Mouse (Mus musculus): Measurements from ENCODE around the gene Zbtb20. TPM values are rescaled to one million over a fixed set of nuclear protein-coding genes. Genes with fewer than 3 reads are reported as not detected.

Zbtb20 gene
- total RNA-seq, 2 experiments from 2014 or later = 169 to 192 TPM

GRCm38 (mm10) chr16:43259466-43259865 lies 383.8 kb downstream of the Zbtb20 start:
- DNase-seq = no peak
- intact Hi-C loops (cut with DNase I) = no loop called here

- intact Hi-C loops (cut with DNase I) = no loop called here
- DNase-seq = no peak
These were observed 385.2 kb downstream of the Zbtb20 start for GRCm38 (mm10) chr16:43260862-43261261.

GRCm38 (mm10) chr16:43274057-43274595 lies 398.4 kb downstream of the Zbtb20 start:
- intact Hi-C loops (cut with DNase I) = no loop called here

GRCm38 (mm10) chr16:43276764-43277163 lies 401.1 kb downstream of the Zbtb20 start:
- intact Hi-C loops (cut with DNase I) = no loop called here
- no peak for DNase-seq

More at GRCm38 (mm10) chr16:43274057-43274595, 398.4 kb downstream of the Zbtb20 start:
- no peak for DNase-seq

GRCm38 (mm10) chr16:43286319-43286718 lies 410.6 kb downstream of the Zbtb20 start:
- no peak for DNase-seq
- intact Hi-C loops (cut with DNase I) = no loop called here

- no peak for DNase-seq
- intact Hi-C loops (cut with DNase I) = no loop called here
These were observed 411.2 kb downstream of the Zbtb20 start for GRCm38 (mm10) chr16:43286783-43287383.

GRCm38 (mm10) chr16:43291423-43291822 lies 415.7 kb downstream of the Zbtb20 start:
- DNase-seq = no peak
- intact Hi-C loops (cut with DNase I) = no loop called here

GRCm38 (mm10) chr16:43297953-43298596 lies 422.4 kb downstream of the Zbtb20 start:
- no peak for DNase-seq
- intact Hi-C loops (cut with DNase I) = no loop called here

GRCm38 (mm10) chr16:43300420-43300819 lies 424.7 kb downstream of the Zbtb20 start:
- intact Hi-C loops (cut with DNase I) = loop anchor here (5.0 kb wide), 1 partner anchor 62 kb away; no protein-coding TSS in a partner anchor
- DNase-seq = no peak

GRCm38 (mm10) chr16:43302171-43302570 lies 426.5 kb downstream of the Zbtb20 start:
- intact Hi-C loops (cut with DNase I) = loop anchor here (5.0 kb wide), 1 partner anchor 60 kb away; no protein-coding TSS in a partner anchor
- DNase-seq = no peak

- intact Hi-C loops (cut with DNase I) = loop anchor here (5.0 kb wide), 1 partner anchor 59 kb away; no protein-coding TSS in a partner anchor
- peak; percentile 23 to 47 for DNase-seq
These were observed 427.8 kb downstream of the Zbtb20 start for GRCm38 (mm10) chr16:43303245-43304197.

GRCm38 (mm10) chr16:43309968-43310431 lies 434.3 kb downstream of the Zbtb20 start:
- intact Hi-C loops (cut with DNase I) = no loop called here
- DNase-seq = no peak

GRCm38 (mm10) chr16:43324009-43324408 lies 448.3 kb downstream of the Zbtb20 start:
- intact Hi-C loops (cut with DNase I) = no loop called here
- DNase-seq = no peak

- no peak for DNase-seq
- intact Hi-C loops (cut with DNase I) = no loop called here
These were observed 452.5 kb downstream of the Zbtb20 start for GRCm38 (mm10) chr16:43328221-43328620.

GRCm38 (mm10) chr16:43330206-43330605 lies 454.5 kb downstream of the Zbtb20 start:
- DNase-seq = no peak
- intact Hi-C loops (cut with DNase I) = no loop called here

GRCm38 (mm10) chr16:43331440-43331839 lies 455.8 kb downstream of the Zbtb20 start:
- no peak for DNase-seq
- intact Hi-C loops (cut with DNase I) = no loop called here

- intact Hi-C loops (cut with DNase I) = no loop called here
- DNase-seq = no peak
These were observed 457.1 kb downstream of the Zbtb20 start for GRCm38 (mm10) chr16:43332734-43333133.

GRCm38 (mm10) chr16:43333265-43333664 lies 457.6 kb downstream of the Zbtb20 start:
- no peak for DNase-seq
- intact Hi-C loops (cut with DNase I) = no loop called here

GRCm38 (mm10) chr16:43334411-43335150 lies 458.9 kb downstream of the Zbtb20 start:
- peak; percentile 46 to 66 for DNase-seq
- intact Hi-C loops (cut with DNase I) = loop anchor here (1.0 kb wide), 1 partner anchor 29 kb away; no protein-coding TSS in a partner anchor

All from heart, postnatal 14 days (tissue).